Mouse (Mus musculus) testis, adult 2 months (tissue): ENCODE data around the gene Cenpj.

ENCODE experiments used
- CTCF ChIP-seq: fragments of 200-500 bp; IDR thresholded peaks from 2 replicates; pipeline ENCODE4 v1.5.1; 2012; ENCODE audit warnings: low read depth, mild to moderate bottlenecking, inconsistent platforms, low read length, moderate library complexity; ENCODE audit not compliant: control insufficient read depth, insufficient read depth, insufficient replicate concordance
- POLR2A ChIP-seq: fragments of 200-500 bp; IDR thresholded peaks from 2 replicates; pipeline ENCODE4 v1.6.1; 2012; ENCODE audit warnings: low read depth, mild to moderate bottlenecking, inconsistent platforms, low read length, moderate library complexity; ENCODE audit not compliant: control insufficient read depth

GRCm38 (mm10) chr14:56567476-56567875, 7.7 kb downstream of the Cenpj start:
- TF ChIP-seq POLR2A (no peak), CTCF (no peak)
